Mouse (Mus musculus) C2C12 (cell line): ENCODE results near the gene Prpf19.

Source experiments
- CEBPB ChIP-seq: IDR thresholded peaks from one replicate; pipeline ENCODE4 v1.6.1; 2011; ENCODE audit warnings: low read depth, mild to moderate bottlenecking, control low read depth, moderate library complexity
- CTCF ChIP-seq: IDR thresholded peaks from one replicate; pipeline ENCODE4 v1.5.1; 2011; ENCODE audit not compliant: control insufficient read depth, insufficient read depth, insufficient read length
- MAX ChIP-seq: IDR thresholded peaks from one replicate; pipeline ENCODE4 v1.6.1; 2011; ENCODE audit warnings: mild to moderate bottlenecking, control low read depth
- MYOD1 ChIP-seq: IDR thresholded peaks from one replicate; pipeline ENCODE4 v1.6.1; 2011; ENCODE audit warnings: low read depth; ENCODE audit not compliant: control insufficient read depth, insufficient read length
- MYOG ChIP-seq: IDR thresholded peaks from one replicate; pipeline ENCODE4 v1.6.1; 2011; ENCODE audit not compliant: control insufficient read depth, insufficient read length; ENCODE audit errors: extremely low read depth
- USF1 ChIP-seq: IDR thresholded peaks from one replicate; pipeline ENCODE4 v1.6.1; 2011; ENCODE audit warnings: low read depth, mild to moderate bottlenecking, control low read depth, moderate library complexity

GRCm38 (mm10) chr19:10895016-10895528, at the start of gene Prpf19:
- peak; percentile 10 for TF ChIP-seq USF1
- TF ChIP-seq CTCF, result no peak
- no peak for TF ChIP-seq CEBPB
- no peak for TF ChIP-seq MYOG
- peak; percentile 94 for TF ChIP-seq MAX
- TF ChIP-seq MYOD1, result no peak
